Mouse (Mus musculus) frontal cortex, postnatal 14 days (tissue): ENCODE measurements around the gene Ucn3.
"Not testable (repeated sequence)": the region's sequence is repeated elsewhere in the genome, so short reads cannot be mapped to it uniquely, and the experiment has no call there.

ENCODE experiments used
- DNase-seq, 2 experiments: peaks; one replicate each; pipeline ENCODE4 v3.0.0; 2022; ENCODE audit warnings: low spot score in 2 of 2

Ucn3 gene

DNA sequence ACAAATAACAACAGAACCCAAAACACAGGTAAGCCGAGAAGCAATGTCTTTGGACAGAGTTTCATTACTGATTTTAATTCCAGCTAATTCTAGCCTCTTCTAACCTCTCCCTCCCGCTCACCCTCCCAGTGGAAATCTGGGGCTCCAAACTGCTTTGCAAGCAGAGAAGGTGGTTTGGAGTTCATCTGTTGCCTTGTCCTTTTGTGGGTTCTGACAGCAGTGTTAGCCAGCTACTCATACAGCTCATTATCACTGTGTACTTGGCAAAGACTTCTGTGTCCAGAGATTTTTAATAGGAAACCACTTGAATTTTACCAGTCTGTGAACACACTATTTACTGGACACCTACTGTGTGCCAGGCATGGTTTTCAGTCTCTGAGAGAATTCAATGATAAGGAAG, at the start of gene Ucn3:
TSS of gene Ucn3 (minus strand) at position 101 of the 400 bp plus-strand sequence.
- no peak for DNase-seq

DNA sequence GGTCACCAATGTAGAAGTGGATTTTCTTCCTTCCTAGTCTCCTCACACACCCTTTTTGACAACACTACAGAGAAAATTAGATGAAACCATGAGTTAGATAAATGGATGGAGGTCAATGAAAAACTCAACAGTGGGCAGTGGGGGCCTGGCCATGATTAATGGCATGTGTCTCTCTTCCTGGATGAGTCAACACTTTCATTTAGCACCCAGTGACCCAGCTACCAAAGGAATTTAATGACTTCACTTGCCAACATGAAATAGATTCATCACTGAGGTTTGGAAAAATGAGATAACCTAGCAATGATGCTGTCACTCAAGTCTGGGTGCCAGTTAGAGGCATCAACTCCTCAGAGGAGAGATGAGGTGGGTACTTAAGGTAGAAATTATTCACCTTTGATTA, 46.9 kb upstream of the Ucn3 start:
- DNase-seq: no peak

DNA sequence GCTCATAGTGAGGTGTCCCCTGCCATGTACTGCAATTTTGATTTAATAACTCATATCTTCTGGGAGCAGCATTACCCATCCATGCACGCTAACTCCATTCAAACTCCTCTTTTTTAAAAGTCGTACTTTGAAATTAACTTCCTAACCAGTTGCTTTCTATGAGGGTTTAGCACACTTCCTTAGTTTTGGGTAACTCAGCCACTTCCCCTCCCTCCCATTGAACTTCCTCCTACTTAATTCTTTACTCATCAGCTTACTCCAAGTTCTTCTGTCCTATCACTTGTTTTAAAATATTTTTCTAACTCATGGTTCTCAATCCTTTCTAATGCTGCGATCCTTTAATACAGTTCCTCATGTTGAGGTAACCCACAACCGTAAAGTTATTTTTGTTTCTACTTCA, 23.7 kb upstream of the Ucn3 start:
- no peak for DNase-seq

DNA sequence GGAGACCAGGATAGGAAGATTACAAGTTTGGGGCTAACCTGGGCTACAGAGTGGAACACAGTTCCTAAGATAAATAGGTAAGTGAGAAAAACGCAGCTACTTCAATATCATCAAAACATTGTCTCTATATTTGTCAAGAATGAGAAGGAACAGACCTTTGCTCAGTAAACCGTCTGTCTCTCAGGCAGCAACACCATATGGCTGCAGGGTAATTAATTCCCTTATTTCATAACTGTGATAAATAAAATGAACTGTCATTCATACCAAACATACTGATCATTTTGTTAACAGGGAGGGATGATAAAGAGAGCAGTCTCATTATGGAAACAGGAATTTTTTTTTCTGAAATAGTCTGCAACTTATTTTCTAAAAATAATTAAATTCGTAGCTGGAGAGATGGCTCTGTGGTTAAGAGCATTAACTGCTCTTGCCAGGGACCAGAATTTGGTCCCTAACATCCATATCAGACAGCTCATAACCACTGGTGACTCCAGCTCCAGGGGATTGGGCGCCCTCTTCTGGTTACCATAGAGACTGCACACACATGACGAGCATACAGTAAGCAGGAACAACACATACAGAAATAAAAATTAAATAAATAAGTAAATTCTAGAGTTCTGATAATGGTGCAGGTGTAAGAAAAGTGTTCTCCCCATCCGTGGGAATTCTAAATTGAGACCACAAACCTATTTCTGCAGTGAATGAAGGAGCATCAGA, 6.2 kb upstream of the Ucn3 start:
- no peak for DNase-seq

DNA sequence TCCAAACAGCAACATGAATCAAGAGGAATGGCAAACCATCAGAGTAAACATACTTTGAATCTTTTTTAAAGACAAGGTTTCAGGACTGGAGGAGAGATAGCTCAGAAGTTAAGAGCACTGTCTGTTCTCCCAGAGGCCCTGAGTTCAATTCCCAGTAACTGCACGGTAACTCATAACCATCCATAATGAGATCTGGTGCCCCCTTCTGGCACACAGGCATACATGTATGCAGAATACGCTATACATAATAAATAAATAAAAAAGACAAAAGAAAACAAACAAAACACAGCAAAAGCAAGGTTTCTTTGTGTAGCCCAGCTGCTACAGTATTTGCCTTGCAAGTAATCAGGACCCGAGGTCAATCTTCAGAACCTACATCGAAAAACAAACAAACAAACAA, 4.3 kb upstream of the Ucn3 start:
- DNase-seq: no peak

DNA sequence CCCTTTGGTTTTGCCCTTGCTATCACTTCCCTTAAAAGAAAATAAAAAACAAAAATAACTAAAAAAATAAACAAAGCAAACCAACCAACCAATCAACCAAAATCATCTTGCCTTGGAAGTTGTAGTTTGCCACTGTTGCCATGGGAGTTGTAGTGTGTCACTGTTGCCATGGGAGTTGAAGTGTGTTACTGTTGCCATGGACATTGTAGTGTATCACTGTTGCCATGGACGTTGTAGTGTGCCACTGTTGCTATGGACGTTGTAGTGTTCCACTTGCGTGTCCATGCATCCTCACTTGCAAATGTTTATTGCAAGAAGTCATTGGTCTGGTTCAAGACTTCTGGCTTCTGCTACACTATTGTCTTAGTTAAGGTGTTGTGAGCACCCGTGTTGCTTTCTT, 2.1 kb upstream of the Ucn3 start:
- DNase-seq: no peak

DNA sequence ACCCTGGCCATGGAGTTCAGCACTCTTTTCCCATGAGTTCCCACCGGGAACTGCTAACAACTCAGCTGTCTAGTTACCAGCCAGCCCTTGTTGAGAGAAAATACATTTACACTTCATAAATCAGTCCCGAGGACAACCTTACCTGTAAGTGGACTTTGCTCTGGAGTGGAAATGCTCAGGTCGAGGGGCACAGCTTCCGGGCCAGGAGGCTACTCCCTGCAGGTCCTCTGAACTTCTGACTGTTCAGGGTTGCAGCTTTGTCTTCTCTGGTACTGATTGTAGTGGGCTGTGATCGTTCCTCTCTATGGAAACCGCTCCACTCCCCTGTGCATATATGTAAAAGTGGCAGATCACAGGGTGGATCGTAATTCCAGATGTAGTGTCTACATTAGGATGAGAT, 450 bp downstream of the Ucn3 start:
- DNase-seq: no peak

DNA sequence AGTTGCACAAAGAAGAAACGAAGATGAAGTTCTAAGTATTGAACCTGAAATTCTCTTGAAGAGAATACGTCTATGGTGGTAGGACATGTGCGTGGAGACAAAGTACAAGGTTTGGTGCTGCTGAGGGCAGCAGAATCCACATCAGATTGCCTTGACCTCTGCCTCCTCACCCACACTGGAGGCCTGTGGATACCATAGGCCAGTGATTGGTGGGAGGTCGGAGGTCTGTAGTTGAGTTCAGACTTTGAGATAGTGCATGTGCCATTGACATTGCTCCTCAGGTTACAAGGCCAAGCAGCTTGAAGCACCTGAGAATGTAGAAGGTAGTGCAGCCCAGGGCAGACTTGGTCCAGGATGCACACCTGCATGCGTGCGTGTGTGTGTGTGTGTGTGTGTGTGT, 19.1 kb downstream of the Ucn3 start:
- DNase-seq: no peak

DNA sequence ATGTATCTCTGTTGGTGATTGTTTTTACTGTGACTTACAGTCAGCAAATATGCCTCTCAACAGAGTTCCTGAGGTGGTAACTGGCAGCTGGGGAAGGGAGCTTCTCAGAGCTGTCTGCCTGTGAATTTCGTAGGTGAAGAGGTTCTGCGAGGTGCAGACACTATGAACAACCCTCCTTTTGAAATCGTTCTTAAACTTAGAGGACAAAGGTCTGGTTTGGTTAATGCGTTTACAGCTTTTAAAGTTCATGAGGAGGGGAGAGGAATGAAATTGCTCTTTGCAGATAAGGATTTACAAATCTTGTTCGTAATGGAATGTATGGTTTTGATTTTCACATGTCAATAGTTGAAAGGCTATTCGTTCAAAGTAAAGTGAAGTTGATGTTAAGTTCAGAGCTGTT, 19.5 kb downstream of the Ucn3 start:
- DNase-seq: no peak

DNA sequence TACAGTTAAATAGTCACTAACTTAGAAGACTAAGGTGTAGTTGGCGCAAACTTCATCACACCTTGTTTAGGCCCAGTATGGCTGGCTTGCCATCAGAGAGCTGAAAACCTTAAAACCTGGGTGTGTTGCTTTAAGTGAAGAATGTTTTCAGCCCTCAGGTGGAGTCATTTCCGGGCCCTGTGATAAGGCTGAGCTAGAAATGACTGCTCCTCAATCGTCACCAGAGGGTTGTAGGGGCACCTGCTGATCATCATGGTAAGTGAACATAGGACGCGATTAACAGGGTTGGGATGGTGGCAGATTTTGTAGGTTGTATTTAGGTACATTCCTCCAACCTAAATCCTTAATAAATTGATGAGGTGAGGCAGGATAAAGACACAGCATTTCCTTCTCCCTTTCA, 20.7 kb downstream of the Ucn3 start:
- DNase-seq: no peak

DNA sequence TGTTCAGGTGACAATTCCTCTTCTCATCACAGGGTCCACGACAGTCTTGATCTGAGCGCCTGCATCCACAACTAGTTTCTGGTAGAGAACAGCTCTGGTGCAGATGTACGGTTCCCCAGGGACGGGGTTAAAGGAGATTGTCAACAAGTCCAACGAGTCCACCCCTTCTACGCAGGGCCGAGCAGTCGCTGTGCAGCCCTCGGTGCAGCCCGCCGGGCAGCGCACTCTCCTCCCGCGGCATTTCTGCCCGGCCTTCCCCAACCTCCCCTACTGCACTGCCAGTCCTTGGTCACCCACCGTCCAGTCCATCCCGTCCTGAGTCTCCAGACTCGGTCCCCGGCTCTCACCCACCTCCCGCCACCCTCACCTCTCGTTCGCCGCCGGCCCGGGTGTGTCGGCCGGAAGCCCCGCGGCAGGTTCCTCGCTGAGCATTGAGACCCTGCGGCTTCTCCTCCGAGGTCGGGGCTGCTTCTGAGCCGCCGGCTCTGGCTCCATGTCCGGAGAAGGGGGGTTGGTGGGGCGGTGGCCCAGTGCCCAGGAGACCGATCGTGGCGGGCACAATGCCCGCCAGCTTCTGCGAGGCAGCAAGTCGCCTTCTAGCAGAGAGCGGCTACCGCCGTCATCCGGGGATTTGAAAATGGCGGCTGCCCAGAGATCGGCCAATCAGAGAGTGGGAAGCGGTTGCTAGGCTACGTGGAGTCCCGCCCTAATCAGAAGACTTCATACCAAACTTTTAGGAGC, 27.4 kb downstream of the Ucn3 start, which contains the start of the genes Net1 and Tubal3:
TSS of gene Net1 (minus strand) at position 650 of the 741 bp plus-strand sequence.
TSS of gene Tubal3 (plus strand) at position 704 of the 741 bp plus-strand sequence.
- peak; percentile 81 to 88 for DNase-seq

DNA sequence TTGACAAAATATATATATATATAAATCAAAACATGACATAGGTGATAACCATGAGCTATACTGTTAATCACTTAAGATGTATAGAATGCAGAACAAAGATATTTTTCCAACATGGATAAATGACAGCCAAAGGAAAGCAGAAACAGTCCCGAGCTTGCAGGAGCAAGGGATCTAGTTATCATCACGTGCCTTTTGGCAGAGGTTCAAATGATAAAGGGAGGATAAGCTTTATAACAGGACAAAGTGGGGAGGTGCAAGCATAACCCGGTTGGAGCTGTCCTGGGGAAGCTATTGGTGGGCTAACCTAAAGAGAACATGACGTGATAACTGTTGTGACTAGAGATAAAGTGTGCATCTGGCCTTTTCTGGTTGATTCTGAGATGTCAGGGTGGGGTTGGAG, 31.6 kb downstream of the Ucn3 start:
- DNase-seq: no peak

DNA sequence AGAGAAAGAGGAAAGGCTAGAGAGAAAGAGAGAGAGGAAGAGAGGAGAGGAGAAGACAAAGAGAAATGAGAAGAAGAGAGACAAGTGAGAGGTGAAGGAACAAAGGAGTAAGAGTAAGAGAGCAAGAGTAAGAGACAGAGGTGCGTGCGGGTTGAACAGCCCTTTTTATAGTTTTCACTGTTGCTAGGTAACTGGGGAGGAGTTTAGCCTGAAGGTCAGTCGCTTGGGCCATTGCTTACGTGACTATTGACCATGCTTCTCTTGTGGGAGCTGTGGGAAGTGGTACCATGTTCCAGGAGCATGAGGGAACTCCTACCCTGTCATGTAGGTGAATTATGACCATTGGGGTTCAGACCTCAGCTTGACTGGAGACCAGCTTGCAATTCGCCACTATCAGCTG, 34.8 kb downstream of the Ucn3 start:
- DNase-seq: no peak

DNA sequence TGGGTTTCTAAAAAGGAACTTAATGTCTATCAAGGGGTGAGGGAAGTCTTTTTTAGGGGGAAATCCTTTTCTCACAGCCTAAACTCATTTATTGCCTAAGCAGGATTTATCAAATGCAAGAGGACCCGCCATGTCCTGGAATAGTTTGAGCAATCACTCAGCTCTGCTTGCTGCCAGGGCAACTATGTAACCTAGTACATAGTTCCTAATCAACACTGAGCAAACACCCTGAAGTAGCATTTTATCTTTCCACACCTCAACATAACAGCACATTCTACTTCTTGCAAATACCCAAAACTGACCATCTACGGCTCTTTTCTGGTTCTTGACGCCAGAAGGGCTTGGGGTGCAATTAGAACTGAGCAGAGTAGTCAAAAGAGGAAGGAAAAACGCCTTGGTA, 36.9 kb downstream of the Ucn3 start:
- no peak for DNase-seq

DNA sequence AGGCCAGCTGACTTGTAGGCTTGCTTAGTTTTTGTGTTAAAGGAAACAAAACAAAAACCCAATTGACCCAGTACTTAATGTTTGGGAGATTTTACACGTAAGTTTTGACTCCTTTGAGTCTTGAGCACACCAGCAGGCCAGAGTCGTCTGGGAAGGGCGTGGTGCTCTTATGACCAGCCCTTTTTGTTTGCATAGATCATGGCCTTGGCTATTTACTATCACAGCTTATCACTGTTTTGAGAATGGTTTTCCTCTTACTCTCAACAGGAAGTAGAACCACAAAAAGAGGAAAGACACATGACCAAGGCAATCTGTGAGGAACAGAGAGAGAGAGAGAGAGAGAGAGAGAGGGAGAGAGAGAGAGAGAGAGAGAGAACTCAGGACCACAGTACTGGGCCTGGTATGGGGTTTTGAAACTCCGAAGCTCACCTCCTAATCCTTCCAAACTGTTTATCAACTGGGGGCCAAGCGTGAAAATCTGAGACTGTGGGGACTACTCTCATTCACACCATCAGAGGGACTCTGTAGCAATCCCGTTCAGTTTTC, 37.9 kb downstream of the Ucn3 start:
- DNase-seq: no peak

DNA sequence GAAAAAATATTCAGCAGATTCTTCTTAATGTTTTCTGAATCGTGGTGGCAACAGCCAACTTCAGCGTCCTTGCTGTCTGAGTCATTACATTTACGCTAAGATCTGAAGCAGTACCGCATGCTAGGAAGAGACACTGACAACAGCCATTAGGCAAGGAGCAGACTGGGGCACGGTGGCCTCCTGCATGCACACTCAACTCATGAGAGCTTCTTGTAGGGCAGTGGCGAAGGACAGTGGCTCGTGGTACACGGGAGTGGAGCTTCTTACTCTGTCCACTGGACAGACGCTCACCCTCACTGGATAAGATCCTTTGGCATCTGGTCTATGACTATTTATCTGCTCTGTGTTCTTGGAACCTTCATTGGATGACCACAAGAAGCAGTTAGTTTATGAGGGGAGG, 45.8 kb downstream of the Ucn3 start:
- DNase-seq: no peak

DNA sequence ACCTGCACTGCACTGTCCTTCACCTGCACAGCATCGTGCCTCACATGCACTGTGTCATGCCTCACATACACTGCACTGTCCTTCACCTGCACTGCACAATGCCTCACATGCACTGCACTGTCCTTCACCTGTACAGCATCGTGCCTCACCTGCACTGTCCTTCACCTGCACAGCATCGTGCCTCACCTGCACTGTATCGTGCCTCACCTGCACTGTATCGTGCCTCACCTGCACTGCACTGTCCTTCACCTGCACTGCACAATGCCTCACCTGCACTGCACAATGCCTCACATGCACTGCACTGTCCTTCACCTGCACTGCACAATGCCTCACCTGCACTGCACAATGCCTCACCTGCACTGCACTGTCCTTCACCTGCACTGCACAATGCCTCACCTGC, 46.9 kb downstream of the Ucn3 start:
- DNase-seq: not testable (repeated sequence)

DNA sequence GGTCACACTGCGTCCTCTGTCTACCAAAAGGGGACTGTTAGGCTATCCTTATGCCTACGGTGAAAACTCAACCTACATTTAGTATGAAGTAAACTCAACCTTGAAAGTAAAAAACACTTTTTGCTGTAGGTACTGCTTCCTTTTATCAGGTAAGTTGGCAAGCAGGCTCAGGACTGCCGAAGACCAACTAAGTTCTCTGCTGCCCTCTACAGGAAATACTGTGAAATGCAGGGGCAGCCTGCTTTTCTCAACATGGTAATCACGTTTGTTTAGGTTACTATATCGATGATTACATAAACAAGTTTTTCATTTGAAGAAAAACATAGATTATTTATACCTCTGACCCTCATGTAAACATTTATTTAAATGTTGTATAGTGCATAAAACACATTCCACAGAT, 48.2 kb downstream of the Ucn3 start:
- peak in 1 of 2 experiments; percentile 66 for DNase-seq

DNA sequence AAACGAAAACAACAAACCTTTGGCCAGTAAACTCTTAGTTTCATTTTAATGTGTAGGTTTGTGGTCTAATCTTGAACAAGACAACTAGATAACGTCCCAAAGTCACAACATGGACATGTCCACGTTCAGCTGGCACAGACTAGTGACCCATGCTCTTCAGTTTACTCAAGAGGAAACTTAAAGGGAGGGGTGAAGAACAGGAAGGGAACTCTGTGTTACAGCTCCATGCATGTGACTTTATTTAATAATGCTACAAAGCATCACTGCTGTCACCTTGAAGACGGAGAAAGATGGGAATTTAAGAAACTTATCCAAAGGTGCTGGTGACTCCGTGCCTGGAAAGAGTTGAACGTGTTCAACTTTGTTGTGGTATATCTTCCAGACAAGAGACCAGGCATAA, 49.1 kb downstream of the Ucn3 start:
- DNase-seq: no peak

DNA sequence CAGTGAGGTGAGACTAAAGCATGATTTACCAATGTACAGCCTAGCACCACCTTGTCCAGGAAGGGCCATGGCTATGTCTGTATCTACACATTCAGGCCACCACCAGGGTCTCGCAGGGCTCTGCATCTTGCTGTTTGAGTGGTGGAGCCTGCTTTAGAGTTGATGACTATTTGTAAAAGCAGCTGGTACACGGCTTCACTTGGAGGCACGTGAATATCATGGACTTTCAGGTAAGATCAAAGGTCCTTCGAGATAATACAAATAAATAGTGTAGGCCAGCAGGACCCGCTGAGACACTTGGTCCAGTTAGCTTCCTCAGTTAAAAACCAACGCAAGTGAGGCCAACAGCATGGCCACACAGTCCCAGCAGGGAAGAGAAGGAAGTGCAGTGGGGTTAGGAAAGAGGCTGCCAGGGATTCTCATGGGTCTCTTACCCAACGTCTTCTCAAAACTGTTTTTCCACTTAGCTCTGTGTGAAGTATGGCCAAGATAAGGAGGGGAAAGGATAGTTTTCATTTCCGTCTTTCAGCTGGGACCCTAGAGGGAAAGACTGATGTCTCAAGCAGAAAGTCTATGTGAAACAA, 49.7 kb downstream of the Ucn3 start:
- no peak for DNase-seq

DNA sequence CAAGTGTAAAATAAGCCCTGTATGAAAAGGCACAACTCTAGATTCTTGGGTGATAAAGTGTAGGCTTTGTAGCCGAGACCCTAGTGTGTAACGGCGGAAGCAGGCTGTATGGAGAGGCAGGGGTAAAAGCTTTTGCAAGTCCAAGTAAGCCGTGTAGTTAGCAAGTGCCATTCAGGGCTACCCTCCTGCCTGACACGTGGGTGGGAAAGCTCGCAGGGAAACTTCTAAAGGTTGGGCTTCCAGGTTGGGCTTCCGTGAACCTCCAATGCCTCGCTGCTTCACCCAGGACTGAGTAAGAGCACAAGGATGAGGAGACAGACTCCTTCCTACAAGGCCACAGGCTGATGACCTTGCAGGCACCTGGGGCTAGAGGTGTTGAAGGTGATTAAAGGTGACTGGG, 50.6 kb downstream of the Ucn3 start:
- DNase-seq: no peak

DNA sequence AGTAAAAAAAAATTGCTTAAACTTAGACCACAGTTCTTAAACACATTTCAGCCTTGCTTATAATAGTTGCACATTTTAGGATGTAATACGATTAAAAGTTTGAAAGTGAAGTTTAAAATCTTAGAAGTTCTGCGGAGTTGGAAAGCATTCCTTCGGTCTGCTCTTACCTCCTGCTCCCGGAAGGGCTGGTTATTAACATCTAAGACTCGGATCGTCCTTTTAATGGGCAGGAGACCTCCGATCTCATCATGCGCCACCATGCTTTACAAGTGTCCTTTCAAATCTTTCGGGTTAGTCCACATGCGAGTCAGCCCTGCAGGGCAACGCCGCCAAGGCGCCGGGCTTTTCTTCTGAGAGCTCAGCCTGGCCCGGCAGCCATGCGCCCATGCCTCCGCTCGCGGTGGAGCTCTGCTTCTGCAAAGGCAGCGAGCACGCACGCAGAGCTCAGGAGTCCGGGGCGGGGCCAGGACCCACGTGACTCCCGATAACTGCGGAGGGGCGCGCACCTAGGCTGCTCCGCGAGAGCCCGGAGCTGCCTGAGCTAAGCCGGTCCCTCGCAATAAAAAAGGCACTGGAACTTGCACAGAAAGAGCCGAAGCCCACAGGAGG, 51.9 kb downstream of the Ucn3 start:
- DNase-seq: peak; percentile 71 to 84
